Mouse (Mus musculus): ENCODE measurements around the gene Ikzf3. TPM values are rescaled to one million over a fixed set of nuclear protein-coding genes. Genes with fewer than 3 reads are reported as not detected.
A peak's percentile ranks its signal among the peaks of the same experiment; 100 is the strongest.

The Ikzf3 gene
- polyA plus RNA-seq, 1 experiment from 2014 or later = not detected

DNA sequence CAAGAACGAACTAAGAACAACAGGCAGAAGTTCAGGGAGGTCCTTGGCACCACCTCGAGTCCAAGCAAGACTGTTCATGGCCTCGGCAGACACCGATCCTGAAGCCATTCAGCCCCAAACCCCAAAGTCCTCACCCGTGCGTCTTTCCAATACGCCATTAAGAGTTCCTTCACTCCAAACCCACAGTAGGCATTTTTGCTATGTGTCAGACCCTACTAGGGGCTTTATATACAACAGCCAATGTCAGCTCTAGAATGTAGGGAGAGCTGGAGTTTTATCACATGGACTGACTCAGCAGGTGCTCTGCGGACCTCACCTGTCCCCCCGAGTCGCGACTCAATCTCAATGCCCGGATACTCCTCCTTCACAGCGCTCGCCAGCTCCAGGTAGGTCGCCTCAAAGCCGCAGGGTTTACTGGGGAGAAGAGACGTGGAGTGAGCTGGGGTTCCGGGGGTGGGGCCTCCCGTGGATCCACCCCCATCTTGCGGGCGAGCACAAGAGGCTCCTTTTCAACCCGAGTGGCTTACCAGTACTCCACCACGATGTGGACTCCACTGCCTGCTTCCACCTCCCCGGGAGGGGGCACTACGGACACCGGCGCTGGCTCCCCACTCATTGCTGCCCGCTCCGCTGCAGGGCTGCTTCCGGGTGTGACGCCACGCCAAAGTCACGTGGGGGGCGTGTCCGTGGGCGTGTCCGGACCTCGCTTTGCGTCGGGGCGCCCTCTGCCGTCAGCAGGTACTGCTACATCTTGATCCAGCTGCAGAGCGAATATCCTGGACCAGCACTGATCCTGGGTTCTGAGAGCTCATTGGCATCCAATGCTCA is 107.3 kb downstream of the Ikzf3 start, which contains the start of gene Mien1:
TSS of gene Mien1 (minus strand) at position 661 of the 828 bp plus-strand sequence.
- peak within 1 kb of the TSS; percentile 68 for H3K4me3 ChIP-seq (ENCODE audit: low read depth, low read length)
- peak within 1 kb of the TSS; percentile 80 for H3K4me2 ChIP-seq (ENCODE audit: low read depth, severe bottlenecking)
- 2% methylated on average over 43 of the region's 43 CpGs for WGBS
- DNase-seq (ENCODE audit: low spot score) (peak; percentile 98), ATAC-seq (ENCODE audit: insufficient number of reproducible peaks, low FRiP score, low TSS enrichment, low read depth) (peak; percentile 87)
- peak within 1 kb of the TSS; percentile 53 for H3K9ac ChIP-seq (ENCODE audit: low read length)
- peaks cover 3% of the 10 kb centered on the region; the same call in 1 of the 2 replicates for H3K36me3 ChIP-seq (ENCODE audit: control insufficient read depth, insufficient read depth, low read length)
- no peaks in the 10 kb centered on the region for H3K9me3 ChIP-seq (ENCODE audit: control insufficient read depth, low read length)
- no peaks in the 10 kb centered on the region for H3K4me1 ChIP-seq (ENCODE audit: control insufficient read depth, insufficient read depth, low read length)
- no peaks in the 10 kb centered on the region for H3K27me3 ChIP-seq (ENCODE audit: control insufficient read depth, insufficient read depth, low read length)
- H3K27ac ChIP-seq (replicated peaks; ENCODE audit: low read depth, low read length) = 0 out of 2 replicates have a peak within 1 kb of the TSS, but pooled peaks have one; percentile 30

- Histone ChIP-seq H3K9ac (ENCODE audit: low read length) (no peak overlapping the region), H3K9me3 (ENCODE audit: control insufficient read depth, low read length) (no peaks in the 10 kb centered on the region), H3K4me2 (ENCODE audit: low read depth, severe bottlenecking) (no peak overlapping the region), H3K27ac (replicated peaks; ENCODE audit: low read depth, low read length) (no peak overlapping the region), H3K4me1 (ENCODE audit: control insufficient read depth, insufficient read depth, low read length) (no peaks in the 10 kb centered on the region), H3K36me3 (ENCODE audit: control insufficient read depth, insufficient read depth, low read length) (peaks cover 5% of the 10 kb centered on the region), H3K4me3 (ENCODE audit: low read depth, low read length) (no peak overlapping the region), H3K27me3 (ENCODE audit: control insufficient read depth, insufficient read depth, low read length) (no peaks in the 10 kb centered on the region)
- DNase-seq (ENCODE audit: low spot score) = no peak
- ATAC-seq (ENCODE audit: insufficient number of reproducible peaks, low FRiP score, low TSS enrichment, low read depth) = no peak
- 83% methylated on average over 6 of the region's 6 CpGs for WGBS
Observed at GRCm38 (mm10) chr11:98437441-98437840, 108.4 kb downstream of the Ikzf3 start.

DNA sequence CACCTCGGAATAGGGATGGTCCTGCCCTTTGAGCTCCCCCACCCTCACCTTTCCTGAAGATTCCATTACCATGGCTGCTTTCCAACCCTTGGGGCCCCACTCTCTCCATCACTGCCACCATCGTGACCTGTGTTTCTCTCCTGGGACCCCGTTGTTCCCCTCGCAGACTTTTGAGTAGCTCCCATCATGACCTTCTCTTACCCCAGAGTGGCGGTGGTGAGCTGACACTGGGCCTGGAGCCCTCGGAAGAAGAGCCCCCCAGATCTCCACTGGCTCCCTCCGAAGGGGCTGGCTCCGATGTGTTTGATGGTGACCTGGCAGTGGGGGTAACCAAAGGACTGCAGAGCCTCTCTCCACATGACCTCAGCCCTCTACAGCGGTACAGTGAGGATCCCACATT is 110.1 kb downstream of the Ikzf3 start:
- Histone ChIP-seq H3K27ac (replicated peaks; ENCODE audit: low read depth, low read length) (no peak overlapping the region), H3K4me2 (ENCODE audit: low read depth, severe bottlenecking) (no peak overlapping the region), H3K9ac (ENCODE audit: low read length) (no peak overlapping the region), H3K4me1 (ENCODE audit: control insufficient read depth, insufficient read depth, low read length) (no peaks in the 10 kb centered on the region), H3K27me3 (ENCODE audit: control insufficient read depth, insufficient read depth, low read length) (no peaks in the 10 kb centered on the region), H3K9me3 (ENCODE audit: control insufficient read depth, low read length) (no peaks in the 10 kb centered on the region), H3K36me3 (ENCODE audit: control insufficient read depth, insufficient read depth, low read length) (peaks cover 5% of the 10 kb centered on the region), H3K4me3 (ENCODE audit: low read depth, low read length) (no peak overlapping the region)
- no peak for ATAC-seq (ENCODE audit: insufficient number of reproducible peaks, low FRiP score, low TSS enrichment, low read depth)
- no peak for DNase-seq (ENCODE audit: low spot score)
- WGBS = 88% methylated on average over 9 of the region's 9 CpGs

DNA sequence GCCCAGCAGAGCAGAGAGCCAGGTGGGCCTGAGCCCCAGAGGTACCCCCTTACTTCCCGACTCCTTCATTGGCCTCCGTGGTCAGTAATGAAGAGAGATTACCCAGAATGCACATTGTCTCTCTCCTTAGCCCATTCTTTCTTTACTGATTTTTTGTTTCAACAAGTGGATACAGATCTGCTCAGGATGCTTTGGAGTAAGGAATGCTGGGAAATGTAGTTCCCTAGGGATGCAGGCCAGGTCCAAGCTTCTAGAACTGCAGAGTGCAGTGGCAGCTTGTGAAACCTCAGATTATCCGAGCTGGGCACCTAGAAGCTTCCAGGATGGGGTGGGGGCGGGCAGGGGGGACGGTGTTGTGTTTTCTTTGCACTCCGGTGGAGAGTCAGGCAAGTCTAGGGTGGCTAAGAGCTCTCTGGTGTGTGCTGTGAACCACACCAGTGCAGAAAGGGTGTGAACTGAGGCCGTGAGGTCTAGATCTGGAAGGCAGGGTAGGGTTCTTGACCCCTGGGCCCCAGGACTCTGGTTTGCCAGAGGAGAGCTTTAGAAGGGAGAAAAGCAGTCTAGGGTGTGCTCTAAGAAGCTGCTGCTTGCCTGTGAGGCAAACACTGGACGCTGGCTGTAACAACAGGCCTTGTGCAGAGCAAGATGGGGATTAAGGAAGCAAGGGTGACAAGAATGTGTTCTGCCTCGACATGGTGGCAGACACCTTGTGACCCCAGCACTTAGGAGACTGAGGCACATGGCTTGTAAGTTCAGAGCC is 113.9 kb downstream of the Ikzf3 start:
- H3K4me2 ChIP-seq (ENCODE audit: low read depth, severe bottlenecking) = no peak overlapping the region
- no peak overlapping the region for H3K4me3 ChIP-seq (ENCODE audit: low read depth, low read length)
- H3K9ac ChIP-seq (ENCODE audit: low read length) = no peak overlapping the region
- no peaks in the 10 kb centered on the region for H3K27me3 ChIP-seq (ENCODE audit: control insufficient read depth, insufficient read depth, low read length)
- H3K4me1 ChIP-seq (ENCODE audit: control insufficient read depth, insufficient read depth, low read length) = no peaks in the 10 kb centered on the region
- no peaks in the 10 kb centered on the region for H3K9me3 ChIP-seq (ENCODE audit: control insufficient read depth, low read length)
- no peak for DNase-seq (ENCODE audit: low spot score)
- no peak overlapping the region for H3K27ac ChIP-seq (replicated peaks; ENCODE audit: low read depth, low read length)
- H3K36me3 ChIP-seq (ENCODE audit: control insufficient read depth, insufficient read depth, low read length) = peaks cover 8% of the 10 kb centered on the region
- WGBS = 81% methylated on average over 9 of the region's 9 CpGs
- ATAC-seq (ENCODE audit: insufficient number of reproducible peaks, low FRiP score, low TSS enrichment, low read depth) = no peak

DNA sequence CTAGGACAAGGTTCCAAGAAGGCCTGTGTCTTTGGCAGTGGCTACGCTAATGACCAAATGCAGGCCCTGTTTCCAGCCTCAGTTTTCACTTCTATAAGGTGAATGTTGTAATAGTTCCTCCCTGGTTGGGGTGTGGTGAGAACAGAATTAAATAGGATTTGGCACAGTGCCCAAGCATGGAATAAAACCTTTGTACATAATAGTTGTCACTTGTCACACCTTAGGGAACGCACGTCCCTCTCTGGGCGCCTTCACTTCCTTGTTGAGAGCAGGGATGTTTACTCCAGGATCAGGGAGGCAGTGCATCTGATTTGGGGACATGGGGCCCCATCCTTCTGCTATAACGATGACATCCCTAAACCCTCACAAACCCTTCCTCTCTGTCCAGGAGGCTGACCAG is 117.4 kb downstream of the Ikzf3 start:
- ATAC-seq (ENCODE audit: insufficient number of reproducible peaks, low FRiP score, low TSS enrichment, low read depth) (no peak), DNase-seq (ENCODE audit: low spot score) (no peak)
- H3K4me1 ChIP-seq (ENCODE audit: control insufficient read depth, insufficient read depth, low read length) = no peaks in the 10 kb centered on the region
- H3K27me3 ChIP-seq (ENCODE audit: control insufficient read depth, insufficient read depth, low read length) = no peaks in the 10 kb centered on the region
- WGBS = 92% methylated on average over 5 of the region's 5 CpGs
- H3K9me3 ChIP-seq (ENCODE audit: control insufficient read depth, low read length) = no peaks in the 10 kb centered on the region
- no peak overlapping the region for H3K9ac ChIP-seq (ENCODE audit: low read length)
- H3K36me3 ChIP-seq (ENCODE audit: control insufficient read depth, insufficient read depth, low read length) = peaks cover 8% of the 10 kb centered on the region
- no peak overlapping the region for H3K4me3 ChIP-seq (ENCODE audit: low read depth, low read length)
- H3K27ac ChIP-seq (replicated peaks; ENCODE audit: low read depth, low read length) = no peak overlapping the region
- no peak overlapping the region for H3K4me2 ChIP-seq (ENCODE audit: low read depth, severe bottlenecking)

- no peak overlapping the region for H3K4me3 ChIP-seq (ENCODE audit: low read depth, low read length)
Observed at GRCm38 (mm10) chr11:98426592-98426991, 119.2 kb downstream of the Ikzf3 start.

GRCm38 (mm10) chr11:98418939-98419547 is 126.8 kb downstream of the Ikzf3 start:
- H3K9ac ChIP-seq (ENCODE audit: low read length) = no peak overlapping the region
- DNase-seq (ENCODE audit: low spot score) = no peak
- 80% methylated on average over 10 of the region's 10 CpGs for WGBS
- H3K9me3 ChIP-seq (ENCODE audit: control insufficient read depth, low read length) = no peaks in the 10 kb centered on the region
- no peak for ATAC-seq (ENCODE audit: insufficient number of reproducible peaks, low FRiP score, low TSS enrichment, low read depth)
- no peak overlapping the region for H3K27ac ChIP-seq (replicated peaks; ENCODE audit: low read depth, low read length)
- H3K4me2 ChIP-seq (ENCODE audit: low read depth, severe bottlenecking) = no peak overlapping the region
- H3K4me3 ChIP-seq (ENCODE audit: low read depth, low read length) = no peak overlapping the region
- H3K36me3 ChIP-seq (ENCODE audit: control insufficient read depth, insufficient read depth, low read length) = 0 out of 2 replicates have a peak, but pooled peaks cover 3% of the 10 kb centered on the region
- no peaks in the 10 kb centered on the region for H3K4me1 ChIP-seq (ENCODE audit: control insufficient read depth, insufficient read depth, low read length)
- no peaks in the 10 kb centered on the region for H3K27me3 ChIP-seq (ENCODE audit: control insufficient read depth, insufficient read depth, low read length)

More at GRCm38 (mm10) chr11:98426592-98426991, 119.2 kb downstream of the Ikzf3 start:
- Histone ChIP-seq H3K4me1 (ENCODE audit: control insufficient read depth, insufficient read depth, low read length) (no peaks in the 10 kb centered on the region), H3K4me2 (ENCODE audit: low read depth, severe bottlenecking) (no peak overlapping the region), H3K27me3 (ENCODE audit: control insufficient read depth, insufficient read depth, low read length) (no peaks in the 10 kb centered on the region), H3K27ac (replicated peaks; ENCODE audit: low read depth, low read length) (no peak overlapping the region), H3K36me3 (ENCODE audit: control insufficient read depth, insufficient read depth, low read length) (peaks cover 8% of the 10 kb centered on the region), H3K9ac (ENCODE audit: low read length) (no peak overlapping the region), H3K9me3 (ENCODE audit: control insufficient read depth, low read length) (no peaks in the 10 kb centered on the region)
- 96% methylated on average over 7 of the region's 7 CpGs for WGBS
- DNase-seq (ENCODE audit: low spot score) = no peak
- no peak for ATAC-seq (ENCODE audit: insufficient number of reproducible peaks, low FRiP score, low TSS enrichment, low read depth)

DNA sequence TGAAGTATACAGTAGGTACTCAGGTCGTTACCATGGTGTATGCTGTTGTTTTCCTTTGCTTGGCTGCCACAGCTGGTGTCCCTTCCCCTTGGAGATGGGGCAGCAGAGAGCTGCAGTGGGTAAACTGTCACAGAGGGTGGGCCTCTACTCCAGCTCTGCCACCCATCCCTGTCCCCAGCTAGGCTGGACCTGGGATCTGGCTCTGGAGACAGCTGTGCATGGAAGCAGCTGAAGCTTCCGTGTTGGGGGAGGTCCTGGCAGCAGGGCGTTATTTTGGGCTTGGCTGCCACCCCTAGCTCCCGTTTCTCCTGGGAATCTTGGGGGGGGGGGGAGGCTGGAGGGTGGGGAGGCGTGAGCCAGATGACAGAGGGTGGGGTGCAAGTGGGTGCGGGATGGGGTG is 127.6 kb downstream of the Ikzf3 start:
- H3K4me3 ChIP-seq (ENCODE audit: low read depth, low read length) = no peak overlapping the region
- 67% methylated on average over 6 of the region's 6 CpGs for WGBS
- H3K27me3 ChIP-seq (ENCODE audit: control insufficient read depth, insufficient read depth, low read length) = no peaks in the 10 kb centered on the region
- H3K9me3 ChIP-seq (ENCODE audit: control insufficient read depth, low read length) = no peaks in the 10 kb centered on the region
- H3K27ac ChIP-seq (replicated peaks; ENCODE audit: low read depth, low read length) = no peak overlapping the region
- no peak overlapping the region for H3K4me2 ChIP-seq (ENCODE audit: low read depth, severe bottlenecking)
- no peak overlapping the region for H3K9ac ChIP-seq (ENCODE audit: low read length)
- no peak for ATAC-seq (ENCODE audit: insufficient number of reproducible peaks, low FRiP score, low TSS enrichment, low read depth)
- H3K36me3 ChIP-seq (ENCODE audit: control insufficient read depth, insufficient read depth, low read length) = 0 out of 2 replicates have a peak, but pooled peaks cover 3% of the 10 kb centered on the region
- no peak for DNase-seq (ENCODE audit: low spot score)
- H3K4me1 ChIP-seq (ENCODE audit: control insufficient read depth, insufficient read depth, low read length) = no peaks in the 10 kb centered on the region
